Mouse (Mus musculus) thymus, postnatal 14 days (tissue): Measurements from ENCODE around the gene 0610010F05Rik.

Source experiments
- DNase-seq: peaks from one replicate; pipeline ENCODE4 v3.0.0; 2021

The 0610010F05Rik gene

GRCm38 (mm10) chr11:23557039-23557630 lies 76.3 kb downstream of the 0610010F05Rik start:
- DNase-seq, result no peak

- DNase-seq, result no peak
Observed at GRCm38 (mm10) chr11:23537446-23537845, 96.0 kb downstream of the 0610010F05Rik start.

- no peak for DNase-seq
Observed at GRCm38 (mm10) chr11:23520473-23521205, 112.8 kb downstream of the 0610010F05Rik start, which contains the start of gene 1700093K21Rik. Gene 1700093K21Rik, minus strand, starts transcription at chr11:23521155.

- no peak for DNase-seq
Observed at GRCm38 (mm10) chr11:23518981-23519380, 114.5 kb downstream of the 0610010F05Rik start.

DNA sequence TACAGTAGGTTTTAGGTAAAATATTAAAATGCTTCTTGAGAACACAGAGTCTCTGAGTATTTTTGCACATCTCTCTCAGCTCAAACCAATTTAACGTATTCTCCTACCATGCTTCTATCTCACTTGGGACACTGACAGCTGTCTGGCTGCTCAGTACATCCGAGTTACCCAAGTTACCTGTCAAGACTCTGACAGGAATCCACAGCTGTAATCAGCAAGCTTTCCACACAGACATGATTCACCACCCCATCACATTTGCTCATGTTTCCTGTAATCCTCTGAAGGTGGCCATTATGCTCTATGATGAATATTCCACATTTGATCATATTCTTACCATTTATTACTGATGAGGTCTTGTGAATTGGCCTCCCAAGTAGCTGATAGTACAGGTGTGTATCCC lies 118.1 kb downstream of the 0610010F05Rik start:
- DNase-seq, result no peak
